Mouse (Mus musculus) liver, adult 2 months (tissue): Measurements from ENCODE around the gene Ankrd50. TPM values are rescaled to one million over a fixed set of nuclear protein-coding genes. Genes with fewer than 3 reads are reported as not detected.

Source experiments
- DNase-seq: peaks from one replicate; pipeline ENCODE4 v3.0.0-alpha.2; 2011; ENCODE audit warnings: low read depth, low spot score; ENCODE audit errors: extremely low read depth
- H3K27ac ChIP-seq: fragments of 200-500 bp; replicated peaks from 2 replicates; pipeline ENCODE4 v1.5.1; 2012; ENCODE audit warnings: low read depth, mild to moderate bottlenecking, control low read depth, inconsistent platforms, low read length; ENCODE audit not compliant: insufficient read depth
- H3K27me3 ChIP-seq: fragments of 200-500 bp; 2 replicates; pipeline ENCODE4 v1.6.1; 2012; ENCODE audit warnings: mild to moderate bottlenecking, moderate library complexity, low read length, inconsistent platforms; ENCODE audit not compliant: control insufficient read depth, insufficient read depth
- H3K36me3 ChIP-seq: fragments of 200-500 bp; 2 replicates; pipeline ENCODE4 v1.6.1; 2012; ENCODE audit warnings: low read length, inconsistent platforms; ENCODE audit not compliant: control insufficient read depth, insufficient read depth
- H3K4me1 ChIP-seq: fragments of 200-500 bp; 2 replicates; pipeline ENCODE4 v1.6.1; 2011; ENCODE audit warnings: low read length; ENCODE audit not compliant: control insufficient read depth, insufficient read depth
- H3K4me3 ChIP-seq: fragments of 200-500 bp; 2 replicates; pipeline ENCODE4 v1.5.1; 2011; ENCODE audit warnings: low read depth, mild to moderate bottlenecking, control low read depth, low read length, moderate library complexity; ENCODE audit not compliant: insufficient read depth
- H3K79me2 ChIP-seq: fragments of 200-500 bp; 2 replicates; pipeline ENCODE4 v1.6.1; 2012; ENCODE audit warnings: inconsistent platforms, mild to moderate bottlenecking, low read length, moderate library complexity; ENCODE audit not compliant: control insufficient read depth, insufficient read depth
- H3K9ac ChIP-seq: fragments of 200-500 bp; 2 replicates; pipeline ENCODE4 v1.6.1; 2012; ENCODE audit warnings: low read depth, mild to moderate bottlenecking, control low read depth, inconsistent platforms, low read length
- CTCF ChIP-seq: fragments of 200-500 bp; IDR thresholded peaks from 2 replicates; pipeline ENCODE4 v1.5.1; 2011; ENCODE audit warnings: low read depth, low read length, control low read depth
- POLR2A ChIP-seq: fragments of 200-500 bp; IDR thresholded peaks from 2 replicates; pipeline ENCODE4 v1.6.1; 2011; ENCODE audit warnings: low read length, control low read depth; ENCODE audit not compliant: insufficient read depth; ENCODE audit errors: extremely low read depth
- WGBS: fragments of 180-500 bp; shearing (Covaris S2); methylation state at CpG from one replicate; pipeline ENCODE4 v1.1.7; 2018; 5-methylcytosine and 5-hydroxymethylcytosine counted together
- polyA plus RNA-seq: library from polyadenylated mRNA; depleted of rRNA; stranded (reverse); fragments of >200 nt; gene quantifications from 2 replicates; pipeline ENCODE4 v1.2.3, GENCODE M21; 2012
- total RNA-seq: library from RNA; depleted of rRNA; stranded (reverse); fragments of >200 nt; gene quantifications from 2 replicates; pipeline ENCODE4 v1.2.3, GENCODE M21; 2014

The Ankrd50 gene
- total and polyA plus RNA-seq, 2 experiments, result 4.8 to 5.4 TPM

DNA sequence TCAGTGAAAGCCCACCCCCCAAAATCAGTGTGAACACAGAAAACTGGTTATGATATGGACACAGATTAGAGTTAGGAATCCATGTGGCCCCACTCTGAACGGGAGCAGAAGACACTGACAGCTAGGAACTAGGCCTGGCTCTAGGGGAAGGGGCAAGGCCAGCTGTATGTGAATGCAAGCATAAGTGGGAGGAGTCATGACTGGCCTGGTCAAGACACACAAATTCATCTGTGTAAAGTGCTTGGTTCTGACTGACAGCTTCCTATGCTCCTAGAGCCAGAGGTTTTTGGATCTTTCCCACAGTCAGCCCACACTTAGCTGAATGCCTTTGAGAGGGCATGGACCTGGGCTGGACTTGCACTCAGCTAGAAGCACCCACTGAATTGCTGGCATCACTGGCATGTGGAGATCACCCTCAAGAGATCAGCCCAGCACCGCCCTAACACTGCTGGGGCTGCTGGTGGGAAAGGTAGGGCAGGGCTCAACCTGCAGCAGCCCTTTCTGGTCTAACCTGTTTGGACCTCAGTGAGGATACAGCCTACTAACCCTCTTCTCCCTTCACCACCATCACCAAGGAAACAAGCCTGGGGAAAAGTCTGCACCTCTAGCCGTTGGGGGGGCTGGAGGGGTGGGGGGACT lies 69.2 kb downstream of the Ankrd50 start:
- H3K36me3 ChIP-seq, result no peaks in the 10 kb centered on the region
- H3K9ac ChIP-seq, result no peak overlapping the region
- WGBS, result 70% methylated on average over 3 of the region's 3 CpGs
- H3K79me2 ChIP-seq, result no peaks in the 10 kb centered on the region
- H3K4me3 ChIP-seq, result no peak overlapping the region
- no peak overlapping the region for H3K27ac ChIP-seq
- no peak for TF ChIP-seq POLR2A
- TF ChIP-seq CTCF, result no peak
- no peaks in the 10 kb centered on the region for H3K4me1 ChIP-seq
- DNase-seq, result no peak
- no peaks in the 10 kb centered on the region for H3K27me3 ChIP-seq
